Mouse (Mus musculus): ENCODE data around the gene Dnaaf2.
A peak's percentile ranks its signal among the peaks of the same experiment; 100 is the strongest.
"Not testable (repeated sequence)": the region's sequence is repeated elsewhere in the genome, so short reads cannot be mapped to it uniquely, and the experiment has no call there.

The Dnaaf2 gene

DNA sequence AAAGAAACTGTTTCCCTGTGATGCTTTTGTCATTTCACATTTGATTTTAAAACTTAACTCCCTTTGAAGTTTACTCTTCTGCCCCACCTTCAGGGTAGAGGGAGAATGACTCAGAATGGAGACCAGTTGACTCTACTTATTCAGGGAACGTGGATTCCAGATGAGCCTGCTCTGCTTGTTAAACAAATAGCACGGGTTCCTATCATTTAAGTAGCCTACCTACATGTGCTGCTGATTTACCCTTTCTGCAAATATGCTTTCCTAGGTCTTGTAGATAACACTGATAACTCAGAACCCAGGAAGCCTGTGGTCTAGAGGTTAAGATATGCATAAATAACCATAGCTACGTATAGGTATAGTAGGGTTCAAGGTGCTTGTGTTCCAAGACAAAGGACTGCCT, 33.3 kb downstream of the Dnaaf2 start:
- no peak for DNase-seq (ENCODE audit: low spot score)

DNA sequence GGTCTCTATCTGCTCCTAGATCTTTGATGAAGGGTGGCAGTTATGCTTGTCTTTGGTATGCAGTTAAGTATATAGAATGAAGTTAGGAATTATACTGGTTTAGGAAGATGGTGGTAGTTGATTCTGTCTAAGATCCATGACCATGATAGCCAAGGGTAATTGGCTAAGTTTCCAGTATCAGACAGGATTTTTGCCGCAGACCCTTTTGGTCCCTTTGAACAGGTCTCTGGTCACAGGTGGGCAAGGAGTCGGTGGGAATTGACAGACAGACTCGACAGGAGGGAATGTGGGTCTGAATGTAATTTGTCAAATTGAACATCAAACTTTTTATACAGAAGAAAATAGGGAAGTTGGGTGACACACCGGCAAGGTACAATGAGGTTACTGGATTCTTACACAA, 34.6 kb downstream of the Dnaaf2 start:
- not testable (repeated sequence) for DNase-seq (ENCODE audit: low spot score)

DNA sequence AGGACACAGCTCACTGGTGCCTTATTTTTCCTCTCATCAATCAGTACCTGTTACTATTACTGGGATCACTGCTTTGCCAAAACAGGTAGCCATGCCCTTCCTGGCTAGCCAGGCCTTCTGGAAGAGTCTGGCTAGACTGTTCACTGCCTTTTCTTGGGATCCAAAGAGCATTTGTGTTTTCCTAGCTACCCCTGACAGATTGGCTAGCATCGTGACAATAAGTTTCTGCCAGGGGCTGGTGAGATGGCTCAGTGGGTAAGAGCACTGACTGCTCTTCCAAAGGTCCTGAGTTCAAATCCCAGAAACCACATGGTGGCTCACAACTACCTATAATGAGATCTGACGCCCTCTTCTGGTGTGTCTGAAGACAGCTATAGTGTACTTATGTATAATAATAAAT, 37.6 kb downstream of the Dnaaf2 start:
- not testable (repeated sequence) for DNase-seq (ENCODE audit: low spot score)

DNA sequence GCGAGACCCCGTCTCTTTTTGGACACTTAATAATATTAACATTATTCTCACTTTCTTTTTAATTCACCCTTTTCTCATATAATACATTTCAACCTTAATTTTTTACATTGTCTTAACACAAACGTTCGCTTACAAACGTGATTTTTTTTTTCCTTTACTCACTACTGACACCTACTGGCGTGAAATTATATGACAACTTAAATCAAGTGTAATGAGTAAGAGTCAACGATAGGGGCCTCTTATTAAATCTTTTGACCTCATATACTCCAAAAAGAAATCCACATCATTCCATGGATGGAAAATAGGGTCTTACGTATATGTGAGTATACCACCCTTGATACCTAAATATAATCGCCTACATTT, 38.7 kb downstream of the Dnaaf2 start:
- peak; percentile 85 for DNase-seq (ENCODE audit: low spot score)

DNA sequence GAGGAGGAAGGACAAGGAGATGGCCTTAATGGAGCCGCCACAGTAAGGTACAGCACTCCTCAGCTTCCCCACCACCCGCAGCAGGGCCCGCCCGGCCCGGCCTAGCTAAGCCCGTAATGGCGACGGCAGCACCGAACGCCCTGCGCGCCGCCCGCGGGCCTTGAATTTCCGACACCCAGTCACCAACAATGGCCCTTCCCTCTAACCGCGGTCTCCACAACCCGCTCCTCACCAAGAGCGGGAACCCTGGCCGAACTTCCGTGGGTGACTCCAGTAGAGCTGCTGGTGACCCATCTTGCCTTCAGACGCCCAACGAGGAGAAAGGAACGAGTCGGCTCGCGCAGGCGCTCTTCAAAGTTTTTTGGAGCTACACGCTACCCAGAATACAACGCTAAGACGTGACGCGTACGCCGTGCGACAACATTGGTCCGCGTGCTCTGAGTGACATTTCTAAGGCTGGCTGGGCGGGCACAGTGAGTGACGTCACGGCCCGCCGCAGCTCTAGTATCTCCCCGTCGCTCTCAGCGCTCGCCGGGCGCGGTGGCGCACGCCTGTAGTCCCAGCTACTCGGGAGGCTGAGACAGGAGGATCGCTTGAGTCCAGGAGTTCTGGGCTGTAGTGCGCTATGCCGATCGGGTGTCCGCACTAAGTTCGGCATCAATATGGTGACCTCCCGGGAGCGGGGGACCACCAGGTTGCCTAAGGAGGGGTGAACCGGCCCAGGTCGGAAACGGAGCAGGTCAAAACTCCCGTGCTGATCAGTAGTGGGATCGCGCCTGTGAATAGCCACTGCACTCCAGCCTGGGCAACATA, 39.3 kb downstream of the Dnaaf2 start, which contains the start of gene Rps29:
TSS of gene Rps29 (minus strand) at position 422 of the 813 bp plus-strand sequence.
- peak; percentile 100 for DNase-seq (ENCODE audit: low spot score)

DNA sequence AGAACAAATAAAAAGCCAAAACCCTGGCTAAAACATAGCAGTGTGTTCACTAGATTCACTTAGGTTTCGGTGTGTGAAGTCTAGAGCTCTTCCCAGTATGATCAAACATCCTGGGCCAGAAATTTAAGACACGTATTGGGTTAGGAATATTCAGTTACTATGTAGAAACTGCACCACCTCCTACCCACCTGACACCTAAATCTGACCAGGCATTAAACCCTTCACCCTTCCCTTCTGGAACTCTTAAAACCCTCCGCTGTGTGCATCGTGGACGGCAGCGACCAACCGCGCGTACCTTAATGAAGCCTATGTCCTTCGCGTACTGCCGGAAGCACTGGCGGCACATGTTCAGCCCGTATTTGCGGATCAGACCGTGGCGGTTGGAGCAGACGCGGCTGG, 39.9 kb downstream of the Dnaaf2 start:
- DNase-seq (ENCODE audit: low spot score): peak; percentile 44

DNA sequence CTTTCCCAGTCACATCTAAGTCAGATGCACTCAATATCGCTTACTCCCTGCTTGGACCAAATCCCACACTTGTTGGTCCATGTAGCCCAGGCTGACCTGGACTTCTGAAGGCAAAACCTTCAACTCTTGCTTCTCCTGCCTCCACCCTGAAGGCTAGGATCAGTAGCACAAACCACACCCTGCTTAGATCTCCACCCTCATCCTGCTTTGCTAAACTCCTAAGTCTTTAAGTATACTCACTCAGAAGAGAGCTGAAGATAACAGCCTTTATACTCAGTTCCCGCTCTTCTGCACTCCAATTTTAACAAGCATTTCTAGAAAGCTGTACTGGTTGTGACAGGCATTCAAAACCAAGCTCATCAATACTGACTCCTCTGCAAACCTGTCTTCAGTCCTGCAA, 41.1 kb downstream of the Dnaaf2 start:
- DNase-seq (ENCODE audit: low spot score): peak; percentile 14

DNA sequence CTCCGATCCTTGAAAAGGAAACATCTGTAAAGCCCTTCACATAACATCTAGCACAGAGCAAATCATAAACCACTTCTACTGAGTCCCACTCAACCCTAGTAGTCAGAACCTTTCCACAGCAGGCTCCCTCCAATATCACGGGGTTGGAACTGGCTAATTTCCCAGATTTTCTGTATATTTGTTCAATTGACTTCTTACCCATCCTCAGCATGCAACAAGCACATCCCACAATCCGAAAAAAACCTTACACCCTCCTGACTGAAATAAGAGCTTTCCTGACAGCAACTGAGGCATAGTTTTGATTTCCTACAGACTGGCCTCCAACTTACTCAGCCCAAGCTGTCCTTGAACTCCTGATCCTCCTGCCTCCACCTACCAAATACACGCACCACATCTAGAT, 41.8 kb downstream of the Dnaaf2 start:
- no peak for DNase-seq (ENCODE audit: low spot score)

DNA sequence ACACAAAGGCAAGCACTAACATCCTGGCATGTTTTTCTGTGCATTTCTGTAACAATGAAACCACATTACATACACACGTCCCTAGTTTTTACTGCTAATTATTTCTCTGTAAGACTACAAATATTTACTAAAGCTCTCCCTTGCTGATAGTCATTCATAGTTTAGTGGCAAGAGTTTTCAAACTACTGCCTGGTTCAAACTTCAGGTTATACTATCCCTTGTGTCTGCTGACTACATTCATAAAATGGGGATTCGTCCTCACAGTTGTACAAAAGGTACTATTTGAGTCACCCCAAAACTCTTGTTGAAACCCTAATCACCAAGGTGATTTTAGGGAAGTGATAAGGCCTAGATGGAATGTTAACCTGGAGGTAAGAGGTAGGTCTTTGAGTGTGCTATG, 42.3 kb downstream of the Dnaaf2 start:
- no peak for DNase-seq (ENCODE audit: low spot score)

DNA sequence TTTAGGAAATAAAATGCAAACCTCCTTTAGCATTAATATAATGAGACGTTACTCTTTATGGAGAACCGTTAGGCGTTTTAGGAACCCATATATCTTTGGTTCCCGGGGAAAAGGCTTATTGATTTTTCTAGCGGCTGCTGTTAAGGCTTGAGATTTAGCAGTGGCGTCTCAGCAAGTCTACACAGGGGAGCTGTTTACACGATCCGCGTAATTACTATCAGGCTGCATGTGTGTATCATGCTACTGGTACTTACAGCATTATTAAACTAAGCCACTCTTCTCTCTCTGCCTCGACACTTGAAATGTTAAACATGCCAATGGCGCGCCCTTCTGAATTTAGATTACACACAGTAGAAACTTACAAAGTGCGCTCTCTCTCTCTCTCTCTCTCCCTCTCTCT, 48.2 kb downstream of the Dnaaf2 start:
- no peak for DNase-seq (ENCODE audit: low spot score)

DNA sequence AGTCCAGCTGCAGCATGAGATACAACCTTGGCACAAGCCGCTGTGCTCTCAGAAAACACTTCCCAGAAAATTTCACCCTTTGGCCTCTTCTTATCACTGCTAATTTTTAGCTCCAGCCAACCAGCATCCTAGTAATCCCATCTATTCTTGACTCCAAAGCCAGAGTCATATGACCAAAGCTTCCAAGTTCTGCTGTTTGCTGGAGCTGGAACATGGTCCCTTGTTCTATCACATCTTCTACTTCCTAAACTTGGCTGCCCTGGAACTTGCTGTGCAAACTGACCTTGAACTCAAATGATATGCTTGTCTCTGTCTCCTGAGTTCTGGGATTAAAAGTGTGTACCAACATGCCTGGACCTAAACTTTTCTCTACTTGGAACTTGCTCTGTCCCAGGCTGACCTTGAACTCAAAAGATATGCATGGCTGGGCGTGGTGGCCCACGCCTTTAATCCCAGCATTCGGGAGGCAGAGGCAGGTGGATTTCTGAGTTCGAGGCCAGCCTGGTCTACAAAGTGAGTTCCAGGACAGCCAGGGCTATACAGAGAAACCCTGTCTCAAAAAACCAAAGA, 51.0 kb downstream of the Dnaaf2 start:
- DNase-seq (ENCODE audit: low spot score): no peak

DNA sequence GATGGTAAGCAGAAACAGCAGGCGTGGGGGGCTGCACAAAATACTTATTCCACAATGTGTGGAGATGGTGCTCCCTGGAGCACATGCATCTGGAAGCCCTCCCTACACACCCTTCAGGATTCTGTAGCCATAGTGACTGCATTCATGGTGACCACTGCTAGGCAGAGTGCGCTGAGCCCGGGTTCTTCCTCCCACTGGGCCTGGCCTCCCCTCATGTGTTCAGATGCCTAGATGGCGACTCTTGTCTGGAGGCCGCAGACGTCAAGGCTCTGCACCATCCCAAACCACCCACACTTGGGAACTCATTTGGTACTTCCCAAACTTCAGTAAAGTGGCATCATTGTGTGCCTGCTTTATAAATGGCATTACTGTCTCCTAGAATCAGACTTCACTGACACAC, 54.8 kb downstream of the Dnaaf2 start:
- DNase-seq (ENCODE audit: low spot score): no peak

DNA sequence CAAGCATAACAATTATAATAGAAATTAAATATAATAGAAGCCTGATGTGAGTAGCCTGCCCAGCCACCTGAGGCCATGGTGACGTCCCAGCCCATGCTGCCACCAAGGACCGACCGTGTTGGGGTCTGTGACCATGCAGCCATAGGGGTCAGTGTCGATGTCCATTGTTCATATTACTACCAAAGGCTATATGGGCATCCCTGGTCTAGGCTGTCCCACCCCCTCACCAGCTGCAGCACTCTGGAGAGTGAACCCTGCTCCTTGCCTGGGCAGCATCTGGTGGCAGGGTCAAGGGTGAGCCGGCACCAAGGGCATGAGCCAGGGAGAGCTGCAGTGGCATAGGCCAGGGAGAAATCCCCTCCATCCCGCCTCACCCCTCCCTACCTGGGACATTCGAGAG, 58.4 kb downstream of the Dnaaf2 start:
- DNase-seq (ENCODE audit: low spot score): no peak

DNA sequence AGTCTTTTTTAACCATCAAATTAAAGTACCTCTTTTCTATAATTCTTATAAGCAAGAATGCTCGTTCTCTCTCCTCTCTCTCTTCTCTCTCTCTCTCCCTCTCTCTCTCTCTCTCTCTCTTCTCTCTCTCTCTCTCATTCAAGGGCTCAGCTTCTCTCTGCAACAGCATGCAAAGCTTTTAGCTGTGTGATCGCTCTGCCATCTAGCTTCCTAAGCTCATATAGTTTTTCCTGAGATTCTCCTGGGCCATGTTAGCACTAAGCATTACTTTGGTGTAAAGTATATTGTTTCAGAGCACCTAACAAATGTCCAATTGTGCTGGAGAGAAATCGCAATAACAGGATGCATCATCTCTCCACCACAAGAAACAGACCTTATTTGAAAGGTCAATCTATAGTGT, 59.0 kb downstream of the Dnaaf2 start:
- DNase-seq (ENCODE audit: low spot score): no peak

All from adipocyte (in vitro differentiated cells).